Mouse (Mus musculus): ENCODE results near the gene Ace3.

- no peak for TF ChIP-seq CTCF (IDR thresholded peaks at IDR 0.05; ENCODE audit: low read depth)
- TF ChIP-seq EP300 (IDR thresholded peaks at IDR 0.05; ENCODE audit: low read depth): no peak
Observed at GRCm38 (mm10) chr11:106020051-106020763, 25.7 kb downstream of the Ace3 start.
